Mouse (Mus musculus) fat pad, adult 2 months (tissue): ENCODE data around the gene Fem1b.
"Not testable (repeated sequence)": the region's sequence is repeated elsewhere in the genome, so short reads cannot be mapped to it uniquely, and the experiment has no call there.

Source experiments
- DNase-seq: peaks from one replicate; pipeline ENCODE4 v3.0.0-alpha.2; 2011; ENCODE audit warnings: low read depth, low spot score; ENCODE audit errors: extremely low read depth

Fem1b gene

DNA sequence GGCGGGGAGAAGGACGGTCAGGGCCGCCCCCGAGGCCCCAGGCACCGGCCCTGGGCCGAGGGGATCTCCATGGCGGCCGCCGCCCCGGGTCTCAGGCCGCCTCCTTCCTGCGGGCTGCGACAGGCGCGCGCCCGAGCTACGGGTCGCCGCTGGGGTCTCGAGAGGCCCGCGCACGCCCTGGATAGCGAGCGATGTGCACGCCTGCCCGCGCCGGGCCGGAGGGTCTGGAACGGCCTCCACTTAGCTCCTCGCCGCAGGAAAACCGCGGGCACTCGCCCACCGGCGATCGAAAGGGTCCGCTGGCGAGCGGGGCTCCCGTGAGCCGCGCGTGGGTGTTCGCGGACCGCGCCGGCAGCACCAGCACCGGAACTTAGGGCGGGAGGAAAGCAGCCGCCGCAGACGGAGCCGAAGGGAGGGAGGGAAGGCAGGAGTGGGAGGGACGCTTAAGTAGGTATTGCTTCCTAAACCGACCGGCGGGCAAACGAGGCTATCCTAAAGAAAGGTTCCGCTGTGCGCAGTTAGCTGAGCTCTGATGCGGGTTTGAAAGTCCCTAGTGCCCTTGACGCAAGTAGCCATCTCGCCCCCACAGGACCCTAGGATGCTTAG, at the start of gene Fem1b:
Fem1b (minus strand) TSS at position 419 of the 606 bp plus-strand sequence.
- DNase-seq: peak; percentile 73

DNA sequence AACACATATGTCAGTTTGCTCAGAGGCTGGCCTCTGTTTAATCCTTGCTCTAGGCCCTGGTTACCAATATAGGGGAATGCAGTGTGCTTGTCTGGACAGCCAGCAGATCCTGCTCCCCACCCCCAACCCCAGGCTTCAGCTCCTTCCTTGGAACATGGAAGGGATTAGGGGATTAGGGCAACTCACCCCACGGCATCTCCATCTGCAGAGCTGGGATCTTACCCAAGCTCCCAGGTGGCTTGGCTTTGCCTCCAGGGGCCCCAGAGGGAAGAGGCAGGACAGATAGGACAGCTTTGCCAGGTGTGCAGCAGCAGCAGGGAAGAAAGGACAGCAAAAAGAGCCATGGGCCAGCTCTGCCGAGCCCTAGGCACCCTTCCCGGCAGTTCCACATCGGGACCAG, 49.1 kb upstream of the Fem1b start:
- DNase-seq: peak; percentile 33

DNA sequence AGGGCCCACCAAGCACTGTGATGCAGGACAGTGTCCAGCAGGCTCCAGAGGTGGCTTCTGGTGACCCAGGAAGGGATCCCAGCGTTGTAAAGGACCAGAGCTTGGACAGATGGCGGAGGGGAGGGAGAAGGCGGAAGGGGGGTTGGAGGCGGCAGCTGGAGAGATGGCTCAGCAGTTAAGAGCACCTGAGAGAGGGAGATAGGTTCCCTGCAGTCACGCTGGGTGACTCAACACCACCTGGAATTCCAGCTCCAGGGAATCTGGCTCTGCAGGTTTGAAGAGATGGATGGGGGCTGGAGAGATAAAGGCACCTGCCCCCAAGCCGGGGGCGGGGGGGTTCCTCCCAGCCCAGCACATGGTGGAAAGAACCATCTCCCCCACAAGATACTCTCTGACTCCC, 48.4 kb upstream of the Fem1b start:
- DNase-seq: not testable (repeated sequence)

DNA sequence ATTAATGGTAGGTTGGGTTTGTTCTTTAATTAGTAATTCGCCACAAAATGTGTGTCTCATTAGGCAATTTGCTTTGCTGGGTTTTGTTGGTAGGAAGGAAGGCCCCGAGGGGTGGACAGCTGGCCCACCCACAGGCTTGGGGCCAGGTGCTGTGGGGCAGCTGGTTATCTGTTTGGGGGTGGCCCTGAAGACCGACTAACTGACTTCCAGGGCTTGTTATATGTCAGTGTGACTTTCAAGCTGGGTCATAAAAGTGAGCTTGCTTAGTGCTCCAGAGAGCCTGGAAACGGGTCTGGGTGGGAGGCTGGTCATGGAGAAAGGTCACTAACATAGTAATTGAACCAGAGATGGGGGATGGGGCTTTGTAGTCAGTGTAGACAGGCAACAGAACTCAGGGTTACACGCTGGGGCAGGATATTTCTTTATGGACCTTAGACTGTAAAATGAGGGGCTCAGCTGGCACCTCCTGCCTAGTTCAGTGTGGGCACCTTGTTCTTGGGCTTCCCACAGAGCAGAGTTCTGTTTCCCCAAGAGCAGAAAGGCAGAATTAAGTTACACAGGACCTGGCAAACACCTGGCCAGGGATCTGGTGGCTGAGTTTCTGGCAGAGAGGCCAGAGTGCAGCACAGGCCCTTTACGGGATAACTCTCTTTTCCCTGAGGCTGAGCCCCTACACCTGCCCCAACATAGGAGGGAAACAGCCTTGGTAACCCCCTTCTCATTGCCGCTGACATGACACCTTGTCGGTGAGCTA, 46.7 kb upstream of the Fem1b start:
- DNase-seq: no peak

DNA sequence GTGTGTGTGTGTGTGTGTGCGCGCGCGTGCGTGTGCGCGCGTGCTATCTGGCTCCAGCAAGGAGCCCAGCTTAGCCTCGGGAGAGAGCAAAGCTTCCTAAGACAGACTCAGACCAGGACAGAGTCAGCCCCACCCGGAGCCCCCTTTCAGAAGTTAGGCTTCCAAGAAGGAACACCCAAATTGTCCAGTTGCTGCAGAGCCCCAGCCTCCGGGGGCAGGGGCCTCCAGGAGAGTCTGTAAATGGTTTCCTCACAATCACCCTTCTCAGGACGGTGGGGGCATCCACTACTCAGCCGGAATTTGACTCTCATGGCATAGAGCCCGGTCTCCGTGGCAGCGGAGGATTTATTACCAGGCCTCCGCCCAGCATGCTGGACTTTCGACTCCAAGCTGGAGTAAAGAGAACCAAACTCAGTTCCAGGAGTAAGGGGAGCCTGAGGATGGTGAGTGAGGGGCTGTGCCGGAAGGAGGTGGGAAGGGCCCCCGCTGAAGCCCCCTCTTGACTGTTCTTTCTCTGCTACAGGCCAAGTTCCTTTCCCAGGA, 46.1 kb upstream of the Fem1b start, which contains the start of gene Calml4:
Calml4 (plus strand) TSS at position 362 of the 543 bp plus-strand sequence.
- no peak for DNase-seq

DNA sequence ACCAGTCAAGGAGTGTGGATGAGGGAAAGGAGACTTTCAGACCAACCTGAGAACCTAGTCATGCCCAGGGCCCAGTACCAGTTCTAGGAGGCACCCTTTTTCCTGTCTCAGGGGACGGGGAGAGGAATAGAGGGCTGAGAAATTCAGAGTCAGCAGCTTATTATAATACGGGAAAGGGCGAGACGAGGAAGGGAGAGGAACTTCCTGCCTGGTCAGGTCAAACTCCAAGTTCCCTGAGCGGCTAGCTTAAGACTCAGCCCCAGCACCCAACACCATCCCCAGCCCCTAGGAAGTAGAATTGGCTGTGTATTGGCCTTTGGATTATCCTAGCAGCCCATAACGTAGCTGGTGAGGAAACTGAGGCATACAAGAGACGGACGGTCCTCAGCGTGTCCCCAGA, 45.5 kb upstream of the Fem1b start:
- DNase-seq: no peak

DNA sequence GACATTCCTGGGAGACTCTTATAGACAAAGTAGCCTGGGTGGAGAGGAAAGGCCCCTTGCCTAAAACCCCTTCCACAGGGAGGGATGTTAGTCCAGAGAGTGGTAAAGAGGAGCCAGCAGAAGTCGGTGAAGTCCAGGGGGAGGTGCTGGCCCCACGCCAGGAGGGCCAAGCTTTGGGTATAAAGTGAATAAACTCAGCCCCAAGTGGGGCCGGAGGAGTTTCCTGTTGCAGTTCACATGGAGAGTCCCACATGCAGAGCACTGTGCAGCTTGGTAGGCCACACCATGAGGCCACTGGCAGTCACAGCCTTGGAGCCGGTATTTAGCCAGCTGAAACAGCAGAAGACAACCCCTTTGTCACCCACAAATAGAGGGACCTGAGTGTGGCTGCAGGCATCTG, 42.7 kb upstream of the Fem1b start:
- DNase-seq: no peak

DNA sequence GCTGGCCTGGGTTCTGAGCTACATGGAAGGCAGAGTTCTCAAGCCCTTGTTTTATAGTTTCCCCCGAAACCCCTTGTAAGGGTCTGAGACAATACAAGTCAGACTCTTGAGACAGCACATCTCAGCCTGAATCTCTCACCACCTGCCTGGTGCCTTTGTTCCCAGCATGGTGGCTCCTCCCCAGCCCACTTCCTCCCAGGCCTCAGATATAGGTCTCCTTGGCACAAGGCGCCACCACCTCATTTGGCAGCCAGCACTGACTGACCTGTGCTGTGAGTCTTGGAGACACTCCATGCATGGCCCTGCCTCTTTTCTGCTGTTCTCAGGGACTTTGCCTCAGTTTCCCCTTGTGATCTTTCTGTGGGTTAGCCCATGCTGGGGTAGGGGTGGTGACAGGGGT, 39.8 kb upstream of the Fem1b start:
- DNase-seq: no peak

DNA sequence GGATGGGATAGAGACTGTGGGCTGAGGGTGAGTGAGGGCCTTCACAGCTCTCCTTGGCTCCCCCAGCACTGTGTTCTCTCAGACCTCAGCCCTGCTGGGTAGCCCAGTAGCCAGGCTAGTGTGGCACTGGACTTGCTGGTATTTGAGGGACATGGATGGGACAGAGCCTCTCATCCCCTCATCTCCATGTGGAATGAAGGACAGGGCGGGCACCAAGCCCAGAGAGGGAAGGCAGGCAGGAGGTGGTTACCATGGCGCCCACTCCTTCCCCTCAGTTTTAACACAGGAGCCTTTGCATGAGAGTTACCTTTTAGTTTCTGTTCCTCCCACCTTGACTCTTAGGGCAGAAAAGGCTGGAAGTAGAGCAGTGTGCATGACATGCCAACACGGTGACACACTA, 36.9 kb upstream of the Fem1b start:
- no peak for DNase-seq

DNA sequence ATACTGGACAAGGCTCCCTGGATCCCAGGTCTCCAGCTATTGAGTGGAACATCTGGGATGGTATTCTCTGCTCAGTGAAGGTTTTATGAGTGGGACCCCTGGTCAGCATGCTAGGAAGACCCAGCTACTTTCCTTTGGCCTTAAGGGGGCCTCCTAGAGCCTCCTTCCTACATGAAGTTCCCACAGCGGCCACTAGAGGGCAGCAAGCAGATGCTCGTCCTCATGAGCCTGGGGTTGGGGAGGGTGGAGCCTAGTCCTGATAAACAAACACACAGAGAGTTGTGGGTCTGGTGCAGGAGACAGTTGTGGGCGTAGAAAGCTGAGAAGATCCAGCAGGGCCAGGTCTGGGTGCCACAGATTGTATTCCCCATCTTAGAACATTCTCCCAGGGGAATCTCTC, 36.0 kb upstream of the Fem1b start:
- DNase-seq: no peak

DNA sequence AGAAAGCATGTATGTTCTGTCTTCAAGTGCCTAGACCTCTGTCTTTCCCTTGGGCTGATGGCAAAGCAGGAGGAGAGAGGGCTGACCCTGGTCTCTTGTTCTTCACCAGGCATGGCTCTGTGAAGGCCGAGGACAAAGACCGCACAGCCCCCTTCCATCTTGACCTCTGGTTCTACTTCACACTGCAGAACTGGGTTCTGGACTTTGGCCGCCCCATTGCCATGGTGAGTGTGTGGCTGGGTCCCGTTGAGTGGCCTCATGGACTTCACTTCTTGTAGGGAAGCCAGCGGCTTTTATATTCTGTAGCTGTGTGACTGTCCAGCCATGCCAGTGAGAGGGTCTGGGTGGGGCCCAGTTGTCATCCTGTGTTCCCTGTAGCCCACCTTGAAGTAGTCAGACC, 32.7 kb upstream of the Fem1b start:
- DNase-seq: no peak

DNA sequence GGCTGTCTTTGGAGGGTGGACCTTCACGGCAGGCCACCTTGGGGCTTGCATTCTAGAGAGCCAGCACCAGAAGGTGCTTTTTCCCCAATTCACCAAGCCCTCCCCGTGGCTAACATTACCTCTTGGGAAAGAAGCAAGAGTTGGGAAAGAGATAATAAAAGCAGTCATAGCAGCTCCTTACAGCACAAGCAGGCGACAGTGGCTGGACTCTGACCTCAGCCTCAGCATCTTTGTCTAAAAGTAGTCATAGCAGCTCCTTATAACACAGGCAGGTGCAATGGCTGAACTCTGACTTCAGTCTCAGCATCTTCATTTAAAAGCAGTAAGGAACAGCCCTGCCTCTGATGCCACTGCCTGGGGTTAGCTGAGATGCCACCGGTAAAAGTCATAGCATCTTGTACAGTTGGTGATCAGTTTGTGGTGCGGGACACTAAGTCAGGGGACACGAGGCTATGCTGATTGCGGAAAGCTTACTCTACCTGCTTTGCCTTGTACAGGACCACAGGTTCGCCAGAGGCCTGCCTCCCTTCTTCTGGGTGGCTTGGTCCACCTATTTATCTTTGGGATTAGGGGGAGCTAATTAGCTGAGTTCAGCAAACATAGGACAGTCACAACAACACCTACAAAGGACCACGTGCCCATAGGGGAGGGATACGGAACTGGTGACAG, 31.8 kb upstream of the Fem1b start:
- DNase-seq: no peak

DNA sequence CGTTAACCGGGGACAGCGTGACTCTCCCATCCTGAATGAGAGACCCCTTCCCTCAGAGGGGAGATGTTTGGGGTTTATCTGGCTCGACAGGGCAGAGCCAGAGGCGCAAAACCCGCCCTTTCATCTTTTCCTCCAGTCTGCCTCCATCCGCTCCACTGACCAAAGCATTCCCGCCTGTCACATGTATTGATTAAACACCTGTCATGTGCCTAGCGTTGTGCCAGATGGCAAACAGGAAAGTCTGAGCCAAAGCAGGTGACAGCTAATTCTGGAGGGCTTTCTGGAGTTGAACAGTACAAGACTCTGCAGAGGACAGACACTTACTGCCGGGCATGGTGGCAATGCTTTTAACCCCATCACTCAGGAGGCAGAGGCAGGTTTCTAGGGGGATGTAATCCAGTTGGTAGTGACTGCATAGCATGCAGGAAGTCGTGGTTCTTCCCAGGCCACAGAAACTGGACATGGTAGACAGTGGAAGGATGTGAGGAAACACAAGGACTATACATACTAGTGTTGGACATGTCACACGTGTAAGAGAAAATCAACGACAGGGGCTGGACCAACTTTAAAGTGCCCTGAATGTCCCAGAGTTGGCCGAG, 27.5 kb upstream of the Fem1b start:
- no peak for DNase-seq

DNA sequence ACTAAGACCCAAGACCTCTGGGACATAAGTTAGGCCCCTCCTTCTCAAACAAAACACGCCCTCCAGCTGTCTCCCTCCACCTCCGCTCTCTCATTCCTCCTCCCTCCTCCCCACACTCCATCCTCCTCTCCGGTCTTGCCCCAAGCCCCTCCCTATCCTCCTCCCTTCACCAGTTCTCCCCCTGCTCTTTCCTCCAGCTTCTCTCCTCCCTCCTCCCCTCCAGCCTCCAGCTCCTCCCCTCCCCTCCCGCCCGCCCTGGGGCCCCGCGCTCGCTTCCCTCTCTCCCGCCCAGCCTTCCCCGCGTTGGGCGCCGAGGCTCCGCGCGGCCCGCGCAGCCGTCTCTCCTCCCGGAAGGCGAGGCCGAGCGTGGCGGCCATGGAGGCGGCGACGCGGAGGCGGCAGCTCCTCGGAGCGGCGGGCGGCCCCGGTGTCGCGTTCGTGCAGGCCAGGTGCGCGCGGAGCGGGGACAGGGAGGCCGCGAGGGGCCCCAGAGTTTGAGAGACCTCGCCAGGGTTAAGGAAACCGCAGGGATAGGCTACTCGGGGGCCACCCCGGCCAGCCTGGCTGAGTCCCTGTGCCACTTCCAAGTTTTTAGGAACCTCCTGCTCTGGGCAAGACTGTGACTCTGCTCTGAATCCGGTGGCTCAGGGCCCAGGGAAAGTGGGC, 26.9 kb upstream of the Fem1b start, which contains the start of gene Cln6:
Cln6 (plus strand) TSS at position 280 of the 666 bp plus-strand sequence.
- DNase-seq: no peak

DNA sequence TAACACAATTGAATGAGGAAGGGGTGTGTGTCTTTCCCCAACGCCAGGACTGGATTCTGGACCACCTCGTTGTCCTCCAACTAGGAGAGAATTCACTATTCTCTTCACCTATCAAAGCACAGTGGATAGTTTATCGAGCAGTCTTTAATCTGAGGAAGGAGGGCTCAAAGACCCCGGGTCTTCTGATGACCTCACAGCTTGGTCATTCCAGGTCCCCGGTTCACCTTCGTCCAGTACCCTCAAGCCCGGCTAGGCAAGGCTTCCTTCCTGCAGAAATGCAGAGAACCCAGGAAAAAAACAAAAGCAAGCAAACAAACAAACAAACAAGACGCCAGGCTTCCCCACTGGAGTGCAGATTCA, 26.4 kb upstream of the Fem1b start:
- no peak for DNase-seq

DNA sequence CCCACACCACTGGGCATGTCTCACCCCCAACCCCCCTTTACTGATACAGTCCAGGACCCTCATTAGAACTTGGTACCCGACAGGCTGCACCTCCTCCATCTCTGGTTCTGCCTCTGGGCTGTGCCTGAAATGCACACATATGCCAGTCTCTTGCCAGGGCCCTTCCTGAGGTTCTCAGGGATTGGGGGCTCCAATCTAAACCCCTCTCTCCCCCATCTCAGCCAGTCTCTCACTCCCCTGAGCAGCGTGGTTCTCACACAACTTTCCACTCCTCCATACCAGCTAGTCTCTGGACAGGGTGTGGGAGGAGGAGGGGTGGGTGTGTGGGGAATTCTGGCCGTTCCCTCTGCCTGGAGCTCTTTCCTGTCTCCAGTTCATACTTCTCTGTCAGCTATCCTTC, 25.9 kb upstream of the Fem1b start:
- no peak for DNase-seq

DNA sequence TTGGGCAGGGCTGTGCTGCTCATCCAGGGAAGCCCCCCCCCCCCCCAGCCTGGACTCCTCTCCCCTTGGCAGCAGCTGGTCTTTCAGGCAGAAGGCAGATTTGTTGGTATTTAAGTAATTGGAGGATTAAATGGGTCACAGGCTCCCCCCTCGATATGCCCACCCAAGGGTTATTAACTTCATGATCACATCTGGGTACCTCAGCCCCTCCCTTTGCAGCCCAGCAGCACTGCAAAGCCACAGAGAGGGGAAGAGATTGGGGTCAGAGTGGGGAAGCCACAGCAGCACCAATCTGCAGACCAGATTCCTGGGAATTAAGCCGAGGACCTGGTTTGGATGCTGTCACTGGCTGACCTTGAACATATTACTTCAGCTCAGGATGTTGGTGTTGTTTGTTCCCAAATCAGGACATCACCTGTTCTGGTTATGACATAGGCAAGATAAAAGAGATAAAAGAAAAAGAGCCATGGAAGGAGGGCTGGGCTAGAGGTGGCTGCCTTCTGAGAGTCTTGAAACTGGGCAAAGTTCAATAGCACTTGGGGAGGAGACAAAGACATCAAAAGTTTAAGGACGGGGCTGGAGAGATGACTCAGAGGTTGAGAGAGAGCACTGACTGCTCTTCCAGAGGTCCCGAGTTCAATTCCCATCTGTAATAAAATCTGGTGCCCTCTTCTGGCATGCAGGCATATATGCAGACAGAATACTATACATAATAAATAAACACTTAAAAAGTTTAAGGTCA, 24.1 kb upstream of the Fem1b start:
- DNase-seq: no peak

DNA sequence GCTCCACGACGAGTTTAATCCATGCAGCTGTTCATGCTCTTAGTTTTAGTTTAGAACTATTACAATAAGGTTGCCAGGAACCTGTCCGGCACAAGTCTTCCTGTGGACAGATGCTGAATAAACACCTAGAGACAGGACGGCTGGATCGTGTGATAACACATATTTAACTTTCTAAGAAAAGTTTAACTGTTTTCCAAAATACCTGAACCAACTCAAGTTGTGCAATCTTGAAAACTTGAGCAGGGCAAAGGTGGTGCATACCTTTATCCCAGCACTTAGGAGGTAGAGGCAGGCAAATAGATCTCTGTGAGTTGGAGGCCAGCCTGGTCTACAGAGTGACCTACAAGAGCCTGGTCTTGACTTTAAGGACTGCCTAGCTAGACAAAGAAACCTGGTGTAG, 23.2 kb upstream of the Fem1b start:
- no peak for DNase-seq

DNA sequence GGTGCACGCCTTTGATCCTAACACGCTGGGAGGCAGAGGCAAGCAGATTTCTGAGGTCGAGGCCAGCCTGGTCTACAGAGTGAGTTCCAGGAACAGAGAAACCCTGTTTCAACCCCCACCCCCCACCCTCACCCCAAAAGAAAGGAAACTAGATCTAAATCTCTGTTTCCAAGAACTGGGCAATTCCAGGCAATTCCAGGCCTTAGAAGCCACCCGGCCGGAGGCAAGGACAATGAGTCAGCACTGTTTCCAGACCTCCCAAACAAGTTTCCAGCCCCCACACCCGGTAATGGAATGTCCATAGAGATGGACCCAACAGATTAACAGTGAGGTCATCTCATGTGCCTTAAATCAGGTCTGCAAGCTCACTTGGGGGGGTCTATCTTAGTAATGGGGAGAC, 18.1 kb upstream of the Fem1b start:
- DNase-seq: no peak

DNA sequence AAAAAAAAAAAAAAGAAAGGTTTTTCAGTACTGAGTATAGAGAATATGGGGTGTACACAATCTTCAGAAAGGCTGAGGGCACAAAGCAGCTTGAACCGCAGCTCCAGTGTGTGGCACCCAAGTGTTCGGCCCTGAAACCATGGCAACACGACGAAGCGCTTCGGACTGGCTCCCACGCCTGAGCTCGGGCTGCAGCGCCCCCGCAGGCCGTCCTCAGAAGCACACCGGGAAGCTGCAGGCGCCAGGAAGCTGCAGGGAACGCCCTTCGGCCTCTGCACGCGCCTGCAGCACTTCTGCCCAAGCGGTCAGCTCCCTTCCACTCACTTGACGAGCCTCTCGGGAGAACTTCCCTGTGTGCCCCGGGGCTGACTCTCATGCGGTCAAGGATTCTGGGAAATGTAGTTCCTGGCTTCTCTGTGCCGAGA, 16.9 kb upstream of the Fem1b start:
- DNase-seq: peak; percentile 51
